Mouse (Mus musculus): ENCODE data around the gene Lmln.

GRCm38 (mm10) chr16:33060926-33061325 lies 1.4 kb upstream of the Lmln start:
- TF ChIP-seq CTCF (IDR thresholded peaks at IDR 0.05; ENCODE audit: insufficient read depth, low read length) (no peak), POLR2A (IDR thresholded peaks at IDR 0.05; ENCODE audit: borderline replicate concordance, extremely low read depth, low read depth, low read length) (no peak)
